Mouse (Mus musculus): Measurements from ENCODE around the gene S100a11.

DNA sequence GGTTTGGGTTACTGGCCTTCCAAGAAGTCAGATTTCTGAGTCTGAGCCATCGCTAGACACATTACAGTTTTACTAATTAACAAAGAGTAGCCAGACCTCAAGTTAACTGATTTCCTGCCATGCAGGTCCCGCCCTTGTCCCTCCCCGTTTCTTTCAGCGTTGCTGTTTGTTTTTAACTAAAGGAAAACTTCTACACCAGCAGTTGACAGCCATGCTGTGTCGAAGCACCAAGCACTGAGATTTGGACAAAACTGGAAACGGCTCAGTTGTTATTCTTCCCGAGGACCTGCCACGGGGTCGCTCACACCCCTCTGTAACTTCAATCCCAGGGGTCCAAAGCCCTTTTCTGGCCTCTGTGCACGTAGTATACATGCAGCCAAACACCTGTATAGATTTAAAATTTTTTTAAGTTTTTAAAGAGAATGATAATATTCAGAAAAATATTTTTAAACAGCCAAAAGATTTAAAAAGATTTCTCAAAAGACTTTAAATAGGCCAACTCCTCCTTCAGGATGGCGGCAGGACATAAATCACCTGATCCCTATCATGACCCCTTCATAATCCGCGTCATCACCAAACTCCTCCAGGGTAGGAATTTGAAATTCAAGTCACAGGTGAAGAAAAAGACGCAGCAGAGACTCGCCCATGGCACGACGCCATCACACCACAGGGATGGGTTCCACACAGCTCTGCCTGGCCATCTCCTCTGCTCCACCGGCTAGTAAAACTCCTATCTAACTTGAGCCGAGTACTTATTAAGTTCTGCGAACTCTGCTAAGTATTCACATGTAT is 27.7 kb downstream of the S100a11 start:
- TF ChIP-seq CTCF (IDR thresholded peaks at IDR 0.05; ENCODE audit: borderline replicate concordance, insufficient read depth, low read depth, low read length) (no peak), POLR2A (IDR thresholded peaks at IDR 0.05; ENCODE audit: borderline replicate concordance, insufficient read depth, low read length) (no peak)
